Mouse (Mus musculus): ENCODE data around the gene P2rx3. TPM values are rescaled to one million over a fixed set of nuclear protein-coding genes. Genes with fewer than 3 reads are reported as not detected.

P2rx3 gene
- polyA plus RNA-seq, 1 experiment from 2014 or later, result not detected

DNA sequence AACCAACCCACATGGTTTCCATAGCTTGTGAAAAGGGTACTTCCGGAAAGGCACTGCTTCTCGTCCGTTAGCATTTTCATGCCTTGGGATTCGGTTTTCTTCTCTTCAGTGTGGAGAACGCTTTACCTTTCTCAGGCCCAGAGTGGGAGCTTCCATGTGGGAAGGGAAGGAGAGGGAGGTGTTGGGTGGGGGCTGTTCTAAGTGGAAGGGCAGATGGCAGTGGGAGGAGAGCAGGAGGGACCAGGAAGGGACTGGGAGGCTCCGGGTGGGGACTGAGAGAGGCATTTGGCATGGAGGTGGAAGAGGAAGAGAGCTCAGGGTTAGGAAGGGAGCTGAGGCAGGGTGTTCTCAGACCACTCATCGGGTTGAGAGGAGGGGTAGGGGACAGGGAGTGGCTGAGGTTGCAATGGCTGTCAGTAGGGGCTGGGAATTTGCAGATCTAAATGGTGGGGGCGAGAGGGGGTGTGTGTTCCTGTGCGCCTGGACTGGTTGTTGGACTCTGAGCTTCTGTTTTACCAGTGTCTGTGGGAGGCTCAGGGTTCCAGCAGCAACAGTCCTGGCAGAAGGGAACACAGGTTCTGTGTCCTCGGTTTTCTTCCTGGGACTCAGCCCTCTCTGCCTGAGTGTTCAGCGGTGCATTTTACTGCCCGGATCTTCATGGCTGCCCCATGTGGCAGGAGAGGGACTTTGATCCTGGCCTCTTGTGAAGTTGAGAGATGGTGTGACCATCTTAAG, 28.0 kb upstream of the P2rx3 start:
- 85% methylated on average over 12 of the region's 12 CpGs for WGBS
- Histone ChIP-seq H3K9me3 (ENCODE audit: control insufficient read depth, low read length) (no peaks in the 10 kb centered on the region), H3K4me1 (ENCODE audit: control insufficient read depth in 2 of 2, insufficient read depth in 2 of 2, low read length in 2 of 2) (peaks cover 12 to 20% of the 10 kb centered on the region in 2 experiments; a peak in 3 of 4 replicates), H3K4me2 (ENCODE audit: low read length) (no peak overlapping the region), H3K4me3 (ENCODE audit: control insufficient read depth in 1 of 2, insufficient read depth in 1 of 2, low read depth in 1 of 2, low read length in 2 of 2) (no peak overlapping the region), H3K9ac (ENCODE audit: low read length) (no peak overlapping the region), H3K27ac (replicated peaks in 1 of 2; ENCODE audit: control insufficient read depth in 1 of 2, insufficient read depth in 1 of 2, low read depth in 2 of 2, low read length in 2 of 2) (no peak overlapping the region), H3K36me3 (ENCODE audit: control insufficient read depth, insufficient read depth, low read length) (peaks cover 46% of the 10 kb centered on the region), H3K27me3 (ENCODE audit: control insufficient read depth, insufficient read depth, low read length) (no peaks in the 10 kb centered on the region)
- no peak for ATAC-seq (ENCODE audit: insufficient number of reproducible peaks, insufficient read depth, low FRiP score, low read depth)

DNA sequence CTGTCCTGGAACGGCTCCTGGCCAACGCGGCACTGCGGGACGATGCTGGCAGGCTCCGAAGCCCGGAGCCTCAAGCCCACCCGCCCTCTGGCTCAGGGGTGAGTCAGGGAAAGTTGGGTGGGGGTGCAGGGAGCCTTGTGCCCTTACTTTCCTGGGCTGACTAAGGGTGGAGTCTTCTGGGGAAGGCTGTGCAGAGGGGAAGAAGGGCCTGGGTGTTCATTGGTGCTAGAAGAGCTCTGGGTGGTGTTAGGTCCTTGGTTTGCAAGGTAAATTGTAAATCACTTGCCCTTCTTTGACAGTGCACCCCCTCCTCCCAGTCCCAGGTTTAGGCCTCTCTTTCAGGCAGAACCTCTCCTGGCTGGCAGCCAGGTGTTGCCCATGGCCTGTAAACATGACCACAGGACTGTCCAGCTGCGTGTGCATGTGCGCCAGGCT, 23.9 kb upstream of the P2rx3 start:
- H3K4me1 ChIP-seq (ENCODE audit: control insufficient read depth in 2 of 2, insufficient read depth in 2 of 2, low read length in 2 of 2), result peaks cover 10 to 16% of the 10 kb centered on the region in 2 experiments; a peak in 3 of 4 replicates
- no peaks in the 10 kb centered on the region for H3K27me3 ChIP-seq (ENCODE audit: control insufficient read depth, insufficient read depth, low read length)
- peaks cover 65% of the 10 kb centered on the region for H3K36me3 ChIP-seq (ENCODE audit: control insufficient read depth, insufficient read depth, low read length)
- peak overlapping the region; percentile 21 to 41 for H3K4me3 ChIP-seq (ENCODE audit: control insufficient read depth in 1 of 2, insufficient read depth in 1 of 2, low read depth in 1 of 2, low read length in 2 of 2)
- H3K27ac ChIP-seq (replicated peaks in 1 of 2; ENCODE audit: control insufficient read depth in 1 of 2, insufficient read depth in 1 of 2, low read depth in 2 of 2, low read length in 2 of 2), result no peak overlapping the region
- no peaks in the 10 kb centered on the region for H3K9me3 ChIP-seq (ENCODE audit: control insufficient read depth, low read length)
- H3K4me2 ChIP-seq (ENCODE audit: low read length), result peak overlapping the region; percentile 82
- 20% methylated on average over 10 of the region's 10 CpGs for WGBS
- peak overlapping the region; percentile 69 for H3K9ac ChIP-seq (ENCODE audit: low read length)
- ATAC-seq (ENCODE audit: insufficient number of reproducible peaks, insufficient read depth, low FRiP score, low read depth), result 0 out of 2 replicates have a peak, but pooled peaks have one; percentile 5

DNA sequence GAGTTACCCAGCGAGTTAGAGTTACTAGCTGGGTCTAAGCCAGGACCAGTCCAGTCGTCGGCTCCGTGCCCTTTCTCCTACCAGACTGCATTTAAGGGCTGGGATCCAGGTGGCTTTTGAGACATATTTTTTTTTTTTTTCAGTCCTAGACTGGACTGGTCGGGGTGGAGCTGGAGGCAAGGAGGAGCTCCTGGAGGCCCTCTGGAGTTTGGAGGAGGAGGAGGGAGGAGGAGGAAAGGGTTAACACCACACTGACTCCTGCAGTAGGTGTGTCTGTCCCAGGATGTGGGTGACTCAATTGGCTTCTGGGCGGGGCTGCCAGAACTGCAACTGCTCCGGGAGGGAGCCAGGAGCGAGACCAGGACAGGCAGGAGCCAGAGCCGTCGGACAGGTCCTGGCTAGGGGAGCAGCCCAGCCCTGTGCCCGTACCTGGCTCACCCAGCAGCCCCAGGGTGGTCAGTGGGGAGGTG, 23.4 kb upstream of the P2rx3 start:
- Histone ChIP-seq H3K27ac (replicated peaks in 1 of 2; ENCODE audit: control insufficient read depth in 1 of 2, insufficient read depth in 1 of 2, low read depth in 2 of 2, low read length in 2 of 2) (peak overlapping the region in 1 of 2 experiments; percentile 61; a peak in 1 of 4 replicates), H3K9ac (ENCODE audit: low read length) (peak overlapping the region; percentile 69), H3K4me3 (ENCODE audit: control insufficient read depth in 1 of 2, insufficient read depth in 1 of 2, low read depth in 1 of 2, low read length in 2 of 2) (peak overlapping the region; percentile 21 to 41), H3K9me3 (ENCODE audit: control insufficient read depth, low read length) (no peaks in the 10 kb centered on the region), H3K4me2 (ENCODE audit: low read length) (peak overlapping the region; percentile 82), H3K4me1 (ENCODE audit: control insufficient read depth in 2 of 2, insufficient read depth in 2 of 2, low read length in 2 of 2) (peaks cover 10 to 21% of the 10 kb centered on the region in 2 experiments; a peak in 3 of 4 replicates), H3K36me3 (ENCODE audit: control insufficient read depth, insufficient read depth, low read length) (peaks cover 66% of the 10 kb centered on the region), H3K27me3 (ENCODE audit: control insufficient read depth, insufficient read depth, low read length) (no peaks in the 10 kb centered on the region)
- peak; percentile 60 for ATAC-seq (ENCODE audit: insufficient number of reproducible peaks, insufficient read depth, low FRiP score, low read depth)
- 5% methylated on average over 11 of the region's 11 CpGs for WGBS

DNA sequence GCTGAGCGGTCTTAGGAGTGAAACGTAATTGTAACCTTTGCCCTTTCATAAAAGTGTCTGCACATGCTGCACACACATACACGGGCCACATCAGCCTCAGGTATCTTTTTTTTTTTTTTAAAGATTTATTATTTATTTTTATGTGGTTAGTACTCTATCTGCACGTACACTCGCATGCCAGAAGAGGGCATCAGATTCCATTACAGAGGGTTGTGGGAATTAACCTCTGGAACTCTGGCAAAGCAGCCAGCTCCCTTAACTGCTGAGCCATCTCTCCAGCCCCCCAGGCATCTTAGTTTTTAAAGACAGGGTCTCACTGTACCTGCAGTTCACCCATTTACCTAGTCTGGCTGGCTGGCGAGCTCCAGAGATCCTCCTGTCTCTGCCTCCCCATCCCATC, 22.4 kb upstream of the P2rx3 start:
- H3K27ac ChIP-seq (replicated peaks in 1 of 2; ENCODE audit: control insufficient read depth in 1 of 2, insufficient read depth in 1 of 2, low read depth in 2 of 2, low read length in 2 of 2), result no peak overlapping the region
- H3K4me2 ChIP-seq (ENCODE audit: low read length), result no peak overlapping the region
- WGBS, result 85% methylated on average over 6 of the region's 6 CpGs

DNA sequence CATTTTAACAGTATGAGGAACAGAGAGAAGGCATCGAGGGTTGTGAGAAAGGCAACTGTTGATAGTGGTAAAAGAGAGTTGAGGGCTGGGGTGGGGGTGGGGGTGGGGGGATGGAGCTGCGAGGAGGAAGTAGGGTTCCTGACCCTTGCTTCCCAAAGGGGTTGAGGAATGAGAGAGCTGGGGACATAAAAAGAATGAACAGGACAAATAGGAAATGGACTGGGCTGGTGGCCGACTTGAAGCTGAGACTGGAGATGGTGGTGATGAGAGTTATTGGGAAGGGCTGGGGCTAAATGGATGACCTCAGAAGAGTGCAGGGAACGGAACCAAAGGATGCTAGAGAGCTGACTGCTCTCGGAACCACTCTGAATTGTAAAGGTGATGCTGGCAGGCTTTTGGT, 19.4 kb upstream of the P2rx3 start:
- peaks cover 73% of the 10 kb centered on the region for H3K36me3 ChIP-seq (ENCODE audit: control insufficient read depth, insufficient read depth, low read length)
- H3K27ac ChIP-seq (replicated peaks in 1 of 2; ENCODE audit: control insufficient read depth in 1 of 2, insufficient read depth in 1 of 2, low read depth in 2 of 2, low read length in 2 of 2), result no peak overlapping the region
- H3K27me3 ChIP-seq (ENCODE audit: control insufficient read depth, insufficient read depth, low read length), result no peaks in the 10 kb centered on the region
- H3K4me1 ChIP-seq (ENCODE audit: control insufficient read depth in 2 of 2, insufficient read depth in 2 of 2, low read length in 2 of 2), result peaks cover 13 to 22% of the 10 kb centered on the region in 2 experiments; a peak in 3 of 4 replicates
- no peak overlapping the region for H3K4me3 ChIP-seq (ENCODE audit: control insufficient read depth in 1 of 2, insufficient read depth in 1 of 2, low read depth in 1 of 2, low read length in 2 of 2)
- ATAC-seq (ENCODE audit: insufficient number of reproducible peaks, insufficient read depth, low FRiP score, low read depth), result no peak
- H3K9ac ChIP-seq (ENCODE audit: low read length), result no peak overlapping the region
- 51% methylated on average over 5 of the region's 5 CpGs for WGBS
- no peaks in the 10 kb centered on the region for H3K9me3 ChIP-seq (ENCODE audit: control insufficient read depth, low read length)
- H3K4me2 ChIP-seq (ENCODE audit: low read length), result no peak overlapping the region

More for the DNA sequence above, 22.4 kb upstream of the P2rx3 start:
- no peaks in the 10 kb centered on the region for H3K9me3 ChIP-seq (ENCODE audit: control insufficient read depth, low read length)
- H3K36me3 ChIP-seq (ENCODE audit: control insufficient read depth, insufficient read depth, low read length), result peaks cover 72% of the 10 kb centered on the region
- no peak overlapping the region for H3K9ac ChIP-seq (ENCODE audit: low read length)
- no peak for ATAC-seq (ENCODE audit: insufficient number of reproducible peaks, insufficient read depth, low FRiP score, low read depth)
- H3K4me3 ChIP-seq (ENCODE audit: control insufficient read depth in 1 of 2, insufficient read depth in 1 of 2, low read depth in 1 of 2, low read length in 2 of 2), result no peak overlapping the region
- peaks cover 10 to 22% of the 10 kb centered on the region in 2 experiments; a peak in 3 of 4 replicates for H3K4me1 ChIP-seq (ENCODE audit: control insufficient read depth in 2 of 2, insufficient read depth in 2 of 2, low read length in 2 of 2)
- no peaks in the 10 kb centered on the region for H3K27me3 ChIP-seq (ENCODE audit: control insufficient read depth, insufficient read depth, low read length)

DNA sequence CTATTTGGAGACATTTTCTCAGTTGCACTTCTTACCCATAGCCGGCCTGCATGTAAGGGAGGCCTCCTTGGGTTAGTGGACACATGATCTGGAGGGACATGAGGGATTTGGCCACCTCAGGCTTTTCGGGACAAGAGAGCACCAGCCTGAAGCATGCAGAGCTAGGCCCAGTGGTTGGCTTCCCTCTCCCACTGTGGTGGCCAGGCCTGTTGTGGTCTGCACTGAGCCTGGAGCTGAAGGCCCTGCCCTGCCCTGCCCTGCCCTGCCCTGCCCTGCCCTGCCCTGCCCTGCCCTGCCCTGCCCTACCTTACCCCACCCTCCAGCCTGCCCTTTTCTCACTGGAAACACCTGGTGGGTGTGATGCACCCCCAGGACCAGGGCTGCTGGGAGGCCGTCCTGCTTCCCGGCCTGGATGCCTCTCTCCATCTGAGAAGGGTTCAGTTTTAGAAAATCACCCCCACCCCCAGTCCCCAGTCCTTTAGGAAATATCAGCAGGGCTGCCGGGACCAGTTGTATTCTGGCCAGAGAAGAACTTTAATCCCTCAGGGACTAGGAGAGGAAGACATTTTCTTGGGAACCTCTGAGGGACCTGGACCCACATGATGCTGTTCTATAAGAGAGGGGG, 16.0 kb upstream of the P2rx3 start:
- Histone ChIP-seq H3K4me1 (ENCODE audit: control insufficient read depth in 2 of 2, insufficient read depth in 2 of 2, low read length in 2 of 2) (peaks cover 8 to 28% of the 10 kb centered on the region in 2 experiments; a peak in 3 of 4 replicates), H3K9me3 (ENCODE audit: control insufficient read depth, low read length) (no peaks in the 10 kb centered on the region), H3K4me2 (ENCODE audit: low read length) (peak overlapping the region; percentile 21), H3K27ac (replicated peaks in 1 of 2; ENCODE audit: control insufficient read depth in 1 of 2, insufficient read depth in 1 of 2, low read depth in 2 of 2, low read length in 2 of 2) (no peak overlapping the region), H3K27me3 (ENCODE audit: control insufficient read depth, insufficient read depth, low read length) (no peaks in the 10 kb centered on the region), H3K36me3 (ENCODE audit: control insufficient read depth, insufficient read depth, low read length) (peaks cover 58% of the 10 kb centered on the region), H3K9ac (ENCODE audit: low read length) (no peak overlapping the region), H3K4me3 (ENCODE audit: control insufficient read depth in 1 of 2, insufficient read depth in 1 of 2, low read depth in 1 of 2, low read length in 2 of 2) (no peak overlapping the region)
- 77% methylated on average over 5 of the region's 5 CpGs for WGBS
- no peak for ATAC-seq (ENCODE audit: insufficient number of reproducible peaks, insufficient read depth, low FRiP score, low read depth)

DNA sequence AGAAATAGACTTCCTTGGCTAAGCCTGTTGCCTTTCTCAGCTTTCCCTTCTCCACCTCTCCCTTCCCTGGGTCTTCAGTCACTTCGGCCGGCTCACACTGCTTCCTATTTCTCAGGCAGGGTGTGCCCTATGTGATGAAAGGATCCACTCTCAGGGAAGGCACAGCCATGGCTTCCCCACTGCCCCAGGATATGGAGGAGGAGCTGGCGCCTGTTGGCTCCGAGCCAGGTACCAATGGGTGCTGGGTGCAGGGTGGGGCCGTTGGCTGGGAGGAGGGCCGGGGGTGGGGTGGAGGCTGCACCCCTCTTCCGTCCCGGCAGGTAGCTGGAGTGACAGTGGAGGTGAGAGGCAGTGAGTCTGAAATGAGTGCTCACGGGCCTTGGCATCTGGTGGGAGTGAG, 13.5 kb upstream of the P2rx3 start:
- Histone ChIP-seq H3K27me3 (ENCODE audit: control insufficient read depth, insufficient read depth, low read length) (no peaks in the 10 kb centered on the region), H3K4me2 (ENCODE audit: low read length) (peak overlapping the region; percentile 89), H3K4me1 (ENCODE audit: control insufficient read depth in 2 of 2, insufficient read depth in 2 of 2, low read length in 2 of 2) (peaks cover 11 to 26% of the 10 kb centered on the region in 2 experiments; a peak in 3 of 4 replicates), H3K9me3 (ENCODE audit: control insufficient read depth, low read length) (no peaks in the 10 kb centered on the region), H3K4me3 (ENCODE audit: control insufficient read depth in 1 of 2, insufficient read depth in 1 of 2, low read depth in 1 of 2, low read length in 2 of 2) (peak overlapping the region; percentile 33 to 50), H3K9ac (ENCODE audit: low read length) (peak overlapping the region; percentile 52), H3K27ac (replicated peaks in 1 of 2; ENCODE audit: control insufficient read depth in 1 of 2, insufficient read depth in 1 of 2, low read depth in 2 of 2, low read length in 2 of 2) (peak overlapping the region; percentile 76 to 89), H3K36me3 (ENCODE audit: control insufficient read depth, insufficient read depth, low read length) (peaks cover 52% of the 10 kb centered on the region)
- ATAC-seq (ENCODE audit: insufficient number of reproducible peaks, insufficient read depth, low FRiP score, low read depth), result peak; percentile 0; the same call in 1 of the 2 replicates
- WGBS, result 36% methylated on average over 9 of the region's 9 CpGs
